7 mouse cellular contexts compared by ENCODE assay signal in genomic region chr14:104336783-104337182, GRCm38 (mm10).
DNase-seq lines count a peak whose midpoint lies in the region; ATAC-seq and TF ChIP-seq lines count a peak whose summit lies in the region.
"Not testable (repeated sequence)": the region's sequence is repeated elsewhere in the genome, so short reads cannot be mapped to it uniquely, and the experiment has no call there.

No protein-coding gene starts in this region.

- not testable (repeated sequence) for TF ChIP-seq EP300 in ES-Bruce4 (IDR thresholded peaks at IDR 0.05; ENCODE audit: insufficient read depth, low read depth, low read length); MEL (IDR thresholded peaks at IDR 0.05; ENCODE audit: low read depth in 1 of 2, low read length in 2 of 2)

- not testable (repeated sequence) for H3K36me3 ChIP-seq in ES-Bruce4 (ENCODE audit: control insufficient read depth, insufficient read depth, low read length, poor library complexity, severe bottlenecking); MEL (ENCODE audit: control insufficient read depth in 1 of 2, insufficient read depth in 2 of 2, low read length in 2 of 2); splenic B cell, adult 2 months (ENCODE audit: control insufficient read depth, insufficient read depth, low read length, poor library complexity, severe bottlenecking)

- H3K79me2 ChIP-seq in MEL (ENCODE audit: control insufficient read depth, insufficient read depth, low read length, poor library complexity), result not testable (repeated sequence)

- not testable (repeated sequence) for H3K4me3 ChIP-seq in ES-Bruce4 (ENCODE audit: low read depth, low read length); MEL (ENCODE audit: control insufficient read depth in 1 of 2, insufficient read depth in 1 of 2, low read depth in 2 of 2, low read length in 2 of 2); embryonic fibroblast, embryonic 13.5 days (ENCODE audit: insufficient read depth, low read length)

- not testable (repeated sequence) for H3K27ac ChIP-seq in ES-Bruce4 (ENCODE audit: insufficient read depth, low read length); MEL (ENCODE audit: control insufficient read depth, low read depth, low read length); embryonic fibroblast, embryonic 13.5 days (ENCODE audit: insufficient read depth, low read length)

- TF ChIP-seq POLR2A in ES-Bruce4 (IDR thresholded peaks at IDR 0.05; ENCODE audit: insufficient read depth, low read length); MEL (IDR thresholded peaks at IDR 0.05; ENCODE audit: control insufficient read depth in 1 of 2, insufficient read depth in 1 of 2, low read depth in 1 of 2, low read length in 2 of 2, poor library complexity in 1 of 2); brain, embryonic 14.5 days (IDR thresholded peaks at IDR 0.05; ENCODE audit: borderline replicate concordance, extremely low read depth, insufficient read depth, insufficient read length, poor library complexity, severe bottlenecking); embryonic fibroblast, embryonic 13.5 days (IDR thresholded peaks at IDR 0.05; ENCODE audit: low read depth, low read length): not testable (repeated sequence)

- not testable (repeated sequence) for H3K4me1 ChIP-seq in ES-Bruce4 (ENCODE audit: control insufficient read depth, insufficient read depth, low read length); MEL (ENCODE audit: control insufficient read depth in 1 of 2, insufficient read depth in 2 of 2, low read length in 2 of 2); embryonic fibroblast, embryonic 13.5 days (ENCODE audit: control insufficient read depth, insufficient read depth, low read length)

- not testable (repeated sequence) for TF ChIP-seq CTCF in ES-Bruce4 (IDR thresholded peaks at IDR 0.05; ENCODE audit: low read depth, low read length); brain, embryonic 14.5 days (IDR thresholded peaks at IDR 0.05; ENCODE audit: borderline replicate concordance, extremely low read depth, insufficient read depth, insufficient read length)
- TF ChIP-seq CTCF in MEL (IDR thresholded peaks at IDR 0.05 in 2 of 3, conservative IDR thresholded peaks at IDR 0.05 in 1 of 3; ENCODE audit: control insufficient read depth in 1 of 3, insufficient read depth in 1 of 3, low read depth in 2 of 3, low read length in 3 of 3, poor library complexity in 1 of 3, severe bottlenecking in 1 of 3), result peak in 1 of 3 experiments; percentile 2; a peak in 1 of 6 replicates
- TF ChIP-seq CTCF in embryonic fibroblast, embryonic 13.5 days (IDR thresholded peaks at IDR 0.05; ENCODE audit: borderline replicate concordance, insufficient read depth, low read length), result peak; percentile 1; the same call in 1 of the 2 replicates

- not testable (repeated sequence) for H3K9me3 ChIP-seq in ES-Bruce4 (replicated peaks; ENCODE audit: control insufficient read depth, insufficient read depth, low read length, poor library complexity, severe bottlenecking); MEL (replicated peaks; ENCODE audit: insufficient read depth, low read length)

- DNase-seq in MEL (ENCODE audit: low read depth, low spot score), result peak; percentile 29
- peak; percentile 17 for DNase-seq in brain, embryonic 14.5 days (ENCODE audit: low read depth)
- DNase-seq in skeletal muscle tissue, adult 2 months (ENCODE audit: low read depth, low spot score), result peak; percentile 5
- peak; percentile 3 for DNase-seq in splenic B cell, adult 2 months (ENCODE audit: low read depth, low spot score)

- H3K9ac ChIP-seq in ES-Bruce4 (ENCODE audit: low read depth, poor library complexity, severe bottlenecking), result peak overlapping the region; percentile 80
- not testable (repeated sequence) for H3K9ac ChIP-seq in MEL (ENCODE audit: control insufficient read depth, low read depth, low read length, poor library complexity, severe bottlenecking)

- peak; percentile 53 to 100; a peak in 3 of 4 replicates for ATAC-seq in hematopoietic stem cell, adult 5-6 weeks (replicated peaks in 1 of 2; ENCODE audit: insufficient read depth in 1 of 2, low FRiP score in 2 of 2, low TSS enrichment in 1 of 2, low read depth in 1 of 2, poor library complexity in 2 of 2, severe bottlenecking in 2 of 2)

- not testable (repeated sequence) for TF ChIP-seq RAD21 in MEL (IDR thresholded peaks at IDR 0.05; ENCODE audit: low read depth, low read length)

- not testable (repeated sequence) for H3K27me3 ChIP-seq in ES-Bruce4 (ENCODE audit: control insufficient read depth, insufficient read depth, low read length, poor library complexity, severe bottlenecking); MEL (ENCODE audit: control insufficient read depth in 1 of 2, insufficient read depth in 2 of 2, low read length in 2 of 2); splenic B cell, adult 2 months (ENCODE audit: control insufficient read depth, insufficient read depth, low read length, poor library complexity, severe bottlenecking)
